Mouse (Mus musculus) MEL (cell line): ENCODE results near the gene Rap1gds1. TPM values are rescaled to one million over a fixed set of nuclear protein-coding genes. Genes with fewer than 3 reads are reported as not detected.

Experiments
- DNase-seq: peaks from one replicate; pipeline ENCODE4 v3.0.0; 2011; ENCODE audit warnings: low read depth, low spot score
- H3K27ac ChIP-seq: 2 replicates; pipeline ENCODE4 v1.5.1; 2012; ENCODE audit warnings: low read depth, mild to moderate bottlenecking, control low read depth, low read length, moderate library complexity; ENCODE audit not compliant: control insufficient read depth
- H3K27me3 ChIP-seq, 2 experiments: fragments of 150-350 bp in 1 of 2; sonication (generic) in 1 of 2; 2 replicates each; pipeline ENCODE4 v1.6.1; 2012; ENCODE audit warnings: low read length in 2 of 2, mild to moderate bottlenecking in 2 of 2, improper control_type of control experiment in 1 of 2, moderate library complexity in 1 of 2; ENCODE audit not compliant: insufficient read depth in 2 of 2, control insufficient read depth in 1 of 2
- H3K36me3 ChIP-seq, 2 experiments: 2 replicates each; pipeline ENCODE4 v1.6.1; 2012 to 2014; ENCODE audit warnings: low read length in 2 of 2, improper control_type of control experiment in 1 of 2, inconsistent platforms in 1 of 2, mild to moderate bottlenecking in 1 of 2; ENCODE audit not compliant: insufficient read depth in 2 of 2, control insufficient read depth in 1 of 2
- H3K4me1 ChIP-seq, 2 experiments: fragments of 150-350 bp in 1 of 2; sonication (generic) in 1 of 2; 2 replicates each; pipeline ENCODE4 v1.6.1; 2012; ENCODE audit warnings: low read length in 2 of 2, improper control_type of control experiment in 1 of 2, mild to moderate bottlenecking in 1 of 2; ENCODE audit not compliant: insufficient read depth in 2 of 2, control insufficient read depth in 1 of 2
- H3K4me3 ChIP-seq, 2 experiments: fragments of 150-350 bp in 1 of 2; sonication (generic) in 1 of 2; 2 replicates each; pipeline ENCODE4 v1.5.1; 2012; ENCODE audit warnings: low read depth in 2 of 2, low read length in 2 of 2, mild to moderate bottlenecking in 2 of 2, moderate library complexity in 2 of 2, control low read depth in 1 of 2, improper control_type of control experiment in 1 of 2; ENCODE audit not compliant: control insufficient read depth in 1 of 2, insufficient read depth in 1 of 2
- H3K79me2 ChIP-seq: 2 replicates; pipeline ENCODE4 v1.6.1; 2012; ENCODE audit warnings: mild to moderate bottlenecking, low read length, moderate library complexity; ENCODE audit not compliant: control insufficient read depth, poor library complexity, insufficient read depth
- H3K9ac ChIP-seq: 2 replicates; pipeline ENCODE4 v1.6.1; 2012; ENCODE audit warnings: low read depth, mild to moderate bottlenecking, control low read depth, low read length, moderate library complexity; ENCODE audit not compliant: control insufficient read depth, poor library complexity, severe bottlenecking
- H3K9me3 ChIP-seq: fragments of 150-350 bp; sonication (generic); replicated peaks from 2 replicates; pipeline ENCODE4 v1.6.1; 2012; ENCODE audit warnings: mild to moderate bottlenecking, low read length, improper control_type of control experiment, moderate library complexity; ENCODE audit not compliant: insufficient read depth
- BHLHE40 ChIP-seq: IDR thresholded peaks from 2 replicates; pipeline ENCODE4 v1.6.1; 2012; ENCODE audit warnings: low read depth, mild to moderate bottlenecking, inconsistent platforms, low read length, improper control_type of control experiment, borderline replicate concordance
- CHD1 ChIP-seq: IDR thresholded peaks from 2 replicates; pipeline ENCODE4 v1.6.1; 2012; ENCODE audit warnings: low read depth, mild to moderate bottlenecking, inconsistent platforms, low read length, improper control_type of control experiment
- CHD2 ChIP-seq: IDR thresholded peaks from 2 replicates; pipeline ENCODE4 v1.6.1; 2011; ENCODE audit warnings: low read length, improper control_type of control experiment
- E2F4 ChIP-seq: IDR thresholded peaks from 2 replicates; pipeline ENCODE4 v1.6.1; 2011; ENCODE audit warnings: low read depth, low read length, improper control_type of control experiment, borderline replicate concordance
- EP300 ChIP-seq, 2 experiments: IDR thresholded peaks; 2 replicates each; pipeline ENCODE4 v1.6.1; 2011; ENCODE audit warnings: improper control_type of control experiment in 2 of 2, low read length in 2 of 2, low read depth in 1 of 2, mild to moderate bottlenecking in 1 of 2
- ETS1 ChIP-seq: IDR thresholded peaks from 2 replicates; pipeline ENCODE4 v1.6.1; 2012; ENCODE audit warnings: low read depth, mild to moderate bottlenecking, inconsistent platforms, low read length, improper control_type of control experiment, moderate library complexity
- GATA1 ChIP-seq: IDR thresholded peaks from 2 replicates; pipeline ENCODE4 v1.6.1; 2011; ENCODE audit warnings: low read depth, low read length, improper control_type of control experiment
- HCFC1 ChIP-seq: IDR thresholded peaks from 2 replicates; pipeline ENCODE4 v1.6.1; 2012; ENCODE audit warnings: low read depth, mild to moderate bottlenecking, inconsistent platforms, low read length, improper control_type of control experiment, moderate library complexity
- JUND ChIP-seq: IDR thresholded peaks from 2 replicates; pipeline ENCODE4 v1.6.1; 2011; ENCODE audit warnings: low read depth, mild to moderate bottlenecking, improper control_type of control experiment, low read length
- KAT2A ChIP-seq: conservative IDR thresholded peaks from 2 replicates; pipeline ENCODE4 v1.6.1; 2012; ENCODE audit warnings: low read depth, low read length, improper control_type of control experiment, inconsistent platforms
- MAFK ChIP-seq: IDR thresholded peaks from 2 replicates; pipeline ENCODE4 v1.6.1; 2011; ENCODE audit warnings: low read depth, mild to moderate bottlenecking, low read length, improper control_type of control experiment, borderline replicate concordance
- MAX ChIP-seq: IDR thresholded peaks from 2 replicates; pipeline ENCODE4 v1.6.1; 2011; ENCODE audit warnings: low read length, improper control_type of control experiment
- MAZ ChIP-seq: IDR thresholded peaks from 2 replicates; pipeline ENCODE4 v1.6.1; 2012; ENCODE audit warnings: low read depth, mild to moderate bottlenecking, inconsistent platforms, low read length, improper control_type of control experiment
- MEF2A ChIP-seq: IDR thresholded peaks from 2 replicates; pipeline ENCODE4 v1.6.1; 2014; ENCODE audit warnings: low read depth, mild to moderate bottlenecking, inconsistent platforms, low read length, improper control_type of control experiment; ENCODE audit not compliant: poor library complexity, insufficient replicate concordance, severe bottlenecking; ENCODE audit errors: extremely low read depth
- MXI1 ChIP-seq: IDR thresholded peaks from 2 replicates; pipeline ENCODE4 v1.6.1; 2011; ENCODE audit warnings: mild to moderate bottlenecking, low read depth, low read length, improper control_type of control experiment
- MYB ChIP-seq: IDR thresholded peaks from 2 replicates; pipeline ENCODE4 v1.6.1; 2011; ENCODE audit warnings: mild to moderate bottlenecking, low read depth, low read length, improper control_type of control experiment
- MYC ChIP-seq: IDR thresholded peaks from 2 replicates; pipeline ENCODE4 v1.6.1; 2011; ENCODE audit warnings: low read depth, mild to moderate bottlenecking, low read length, improper control_type of control experiment, moderate library complexity
- NELFE ChIP-seq: IDR thresholded peaks from 2 replicates; pipeline ENCODE4 v1.6.1; 2011; ENCODE audit warnings: low read depth, low read length, improper control_type of control experiment
- NRF1 ChIP-seq: IDR thresholded peaks from 2 replicates; pipeline ENCODE4 v1.6.1; 2014; ENCODE audit warnings: low read depth, mild to moderate bottlenecking, inconsistent platforms, low read length, improper control_type of control experiment, moderate library complexity; ENCODE audit not compliant: poor library complexity, insufficient read depth, severe bottlenecking
- POLR2A ChIP-seq, 2 experiments: IDR thresholded peaks; 2 replicates each; pipeline ENCODE4 v1.6.1; 2011 to 2012; ENCODE audit warnings: low read length in 2 of 2, mild to moderate bottlenecking in 2 of 2, control low read depth in 1 of 2, improper control_type of control experiment in 1 of 2, low read depth in 1 of 2, moderate library complexity in 1 of 2; ENCODE audit not compliant: control insufficient read depth in 1 of 2, insufficient read depth in 1 of 2, poor library complexity in 1 of 2
- POLR2AphosphoS2 ChIP-seq: IDR thresholded peaks from 2 replicates; pipeline ENCODE4 v1.6.1; 2011; ENCODE audit warnings: low read length, improper control_type of control experiment
- POLR2AphosphoS5 ChIP-seq: IDR thresholded peaks from 2 replicates; pipeline ENCODE4 v1.6.1; 2012; ENCODE audit warnings: low read depth, borderline replicate concordance, mild to moderate bottlenecking, inconsistent platforms, low read length, moderate library complexity, mixed read lengths
- SIN3A ChIP-seq: IDR thresholded peaks from 2 replicates; pipeline ENCODE4 v1.6.1; 2012; ENCODE audit warnings: low read length, improper control_type of control experiment, inconsistent platforms
- SMC3 ChIP-seq: IDR thresholded peaks from 2 replicates; pipeline ENCODE4 v1.6.1; 2011; ENCODE audit warnings: low read depth, low read length, improper control_type of control experiment
- TAL1 ChIP-seq: IDR thresholded peaks from 2 replicates; pipeline ENCODE4 v1.6.1; 2012; ENCODE audit warnings: mild to moderate bottlenecking, inconsistent platforms, low read length, moderate library complexity, mixed read lengths
- TBP ChIP-seq: IDR thresholded peaks from 2 replicates; pipeline ENCODE4 v1.8.0; 2011; ENCODE audit warnings: low read depth, low read length, improper control_type of control experiment
- TCF12 ChIP-seq: IDR thresholded peaks from 2 replicates; pipeline ENCODE4 v1.6.1; 2014; ENCODE audit warnings: low read depth, mild to moderate bottlenecking, inconsistent platforms, low read length, improper control_type of control experiment, moderate library complexity
- USF1 ChIP-seq: IDR thresholded peaks from 2 replicates; pipeline ENCODE4 v1.6.1; 2014; ENCODE audit warnings: low read depth, mild to moderate bottlenecking, inconsistent platforms, low read length, improper control_type of control experiment, moderate library complexity
- ZC3H11A ChIP-seq: IDR thresholded peaks from 2 replicates; pipeline ENCODE4 v1.6.1; 2012; ENCODE audit warnings: low read depth, mild to moderate bottlenecking, inconsistent platforms, low read length, improper control_type of control experiment
- ZMIZ1 ChIP-seq: IDR thresholded peaks from 2 replicates; pipeline ENCODE4 v1.6.1; 2012; ENCODE audit warnings: low read depth, mild to moderate bottlenecking, inconsistent platforms, low read length, improper control_type of control experiment, moderate library complexity
- ZNF384 ChIP-seq: IDR thresholded peaks from 2 replicates; pipeline ENCODE4 v1.6.1; 2012; ENCODE audit warnings: low read depth, mild to moderate bottlenecking, inconsistent platforms, low read length, improper control_type of control experiment
- polyA plus RNA-seq, 2 experiments: library from polyadenylated mRNA; stranded (reverse) in 1 of 2; unstranded in 1 of 2; fragments of >175 nt in 1 of 2; fragments of >200 nt in 1 of 2; gene quantifications; 2 replicates each; pipeline versions ENCODE4 v1.2.1 to v1.2.4; 2012; ENCODE audit warnings: low replicate concordance in 2 of 2, low read depth in 1 of 2; ENCODE audit not compliant: insufficient read length in 2 of 2, insufficient read depth in 1 of 2, missing spikeins in 1 of 2
- total RNA-seq: library from RNA; depleted of rRNA; stranded (reverse); fragments of 300-350 nt; gene quantifications from 2 replicates; pipeline ENCODE4 v1.2.3, GENCODE M21; 2012

Gene Rap1gds1
- total and polyA plus RNA-seq, 3 experiments = 34.7 to 67.2 (median 53.3) TPM

GRCm38 (mm10) chr3:139083778-139084539 lies 9.0 kb upstream of the Rap1gds1 start:
- 0 out of 2 replicates have a peak overlapping the region, but pooled peaks have one; percentile 2 for H3K27ac ChIP-seq
- H3K9me3 ChIP-seq = no peaks in the 10 kb centered on the region
- DNase-seq = peak; percentile 61
- no peaks in the 10 kb centered on the region for H3K27me3 ChIP-seq
- H3K79me2 ChIP-seq = no peaks in the 10 kb centered on the region
- no peak for TF ChIP-seq MAZ
- no peak for TF ChIP-seq KAT2A
- TF ChIP-seq MYC = peak; percentile 40; the same call in 1 of the 2 replicates
- peak; percentile 66; the same call in 1 of the 2 replicates for TF ChIP-seq MXI1
- TF ChIP-seq POLR2AphosphoS2 = no peak
- peak; percentile 41 to 54 for TF ChIP-seq EP300 (IDR thresholded peaks at IDR 0.05; ENCODE audit: low read depth in 1 of 2, low read length in 2 of 2)
- no peak for TF ChIP-seq NRF1
- TF ChIP-seq MEF2A = no peak
- peak; percentile 22; the same call in 1 of the 2 replicates for TF ChIP-seq CHD2
- no peak for TF ChIP-seq ZC3H11A
- no peak for TF ChIP-seq POLR2A (IDR thresholded peaks at IDR 0.05; ENCODE audit: control insufficient read depth in 1 of 2, insufficient read depth in 1 of 2, low read depth in 1 of 2, low read length in 2 of 2, poor library complexity in 1 of 2)
- TF ChIP-seq ZMIZ1 = no peak
- no peak for TF ChIP-seq E2F4
- TF ChIP-seq NELFE = no peak
- no peak for TF ChIP-seq SMC3
- peak; percentile 38 for TF ChIP-seq GATA1
- TF ChIP-seq ETS1 = peak; percentile 36; the same call in 1 of the 2 replicates
- no peak for TF ChIP-seq MAFK
- no peak for TF ChIP-seq TCF12
- TF ChIP-seq TBP = no peak
- TF ChIP-seq TAL1 = no peak
- TF ChIP-seq ZNF384 = peak; percentile 67
- no peak for TF ChIP-seq CHD1
- TF ChIP-seq JUND = no peak
- TF ChIP-seq HCFC1 = no peak
- no peak; the same call in 1 of the 2 replicates for TF ChIP-seq SIN3A
- no peak for TF ChIP-seq MYB
- no peak for TF ChIP-seq USF1
- TF ChIP-seq MAX = 0 out of 2 replicates have a peak, but pooled peaks have one; percentile 19
- no peak for TF ChIP-seq POLR2AphosphoS5
- 0 out of 2 replicates have a peak, but pooled peaks have one; percentile 25 for TF ChIP-seq BHLHE40
- peak overlapping the region; percentile 11; the same call in 1 of the 2 replicates for H3K9ac ChIP-seq
- H3K4me3 ChIP-seq = peak overlapping the region; percentile 16 to 36; a peak in 3 of 4 replicates
- peaks cover 0 to 10% of the 10 kb centered on the region in 2 experiments; a peak in 2 of 4 replicates for H3K36me3 ChIP-seq
- H3K4me1 ChIP-seq = peaks cover 4 to 5% of the 10 kb centered on the region in 2 experiments; a peak in 3 of 4 replicates
